Mouse (Mus musculus) embryonic fibroblast, embryonic 13.5 days (primary cell): ENCODE measurements at regions not wholly inside any gene's neighbourhood (a gene's known extent, or its start where the extent isn't known, plus 50 kb on each side); places are given as distances from the start of the nearest gene placed in this dataset.

Experiments
- CTCF ChIP-seq: IDR thresholded peaks from 2 replicates; pipeline ENCODE4 v1.5.1; 2011; ENCODE audit warnings: mild to moderate bottlenecking, control low read depth, low read length, moderate library complexity, borderline replicate concordance; ENCODE audit not compliant: insufficient read depth
- POLR2A ChIP-seq: IDR thresholded peaks from 2 replicates; pipeline ENCODE4 v1.6.1; 2011; ENCODE audit warnings: low read depth, mild to moderate bottlenecking, control low read depth, low read length, moderate library complexity

DNA sequence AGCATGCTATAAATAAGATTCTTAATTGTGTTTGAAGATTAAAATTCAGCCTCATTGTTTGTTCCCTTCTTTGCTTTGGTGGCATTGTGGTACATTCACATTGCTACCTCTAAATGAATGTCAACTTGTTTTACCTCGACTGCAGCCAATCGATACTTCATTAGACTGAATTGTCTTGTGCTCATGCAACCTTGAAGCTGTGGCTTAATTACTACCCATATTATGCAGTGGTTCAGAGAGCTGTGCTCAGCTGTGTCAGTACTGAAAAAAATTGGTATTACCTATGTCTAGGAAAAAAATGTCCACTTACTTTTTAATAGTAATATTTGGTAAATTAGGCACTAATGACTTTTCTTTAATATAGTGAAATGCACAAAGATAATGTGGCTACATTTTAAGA lies 1523.6 kb upstream of the Gm8797 start:
- TF ChIP-seq CTCF (no peak), POLR2A (no peak)
